Mouse (Mus musculus) retina, postnatal 7 days (tissue): ENCODE measurements around the gene Kbtbd4.
"Not testable (repeated sequence)": the region's sequence is repeated elsewhere in the genome, so short reads cannot be mapped to it uniquely, and the experiment has no call there.

Source experiments
- DNase-seq: peaks from one replicate; pipeline ENCODE4 v3.0.0-alpha.2; 2012; ENCODE audit warnings: low read depth, low spot score

Kbtbd4 gene

GRCm38 (mm10) chr2:90904076-90904855 lies at the start of gene Kbtbd4, which contains the start of gene Ndufs3:
Gene Kbtbd4 (plus strand): TSS chr2:90904740.
Gene Ndufs3 (minus strand): TSS chr2:90904827.
- peak; percentile 90 for DNase-seq

- no peak for DNase-seq
Measured at GRCm38 (mm10) chr2:90861486-90861885, 43.1 kb upstream of the Kbtbd4 start.

GRCm38 (mm10) chr2:90864184-90864583 lies 40.4 kb upstream of the Kbtbd4 start:
- DNase-seq: no peak

- DNase-seq: peak; percentile 72
Measured at GRCm38 (mm10) chr2:90866524-90866923, 38.0 kb upstream of the Kbtbd4 start.

GRCm38 (mm10) chr2:90870136-90870601 lies 34.4 kb upstream of the Kbtbd4 start:
- DNase-seq: no peak

- no peak for DNase-seq
Measured at GRCm38 (mm10) chr2:90871180-90871961, 33.2 kb upstream of the Kbtbd4 start.

- no peak for DNase-seq
Measured at GRCm38 (mm10) chr2:90874025-90874424, 30.5 kb upstream of the Kbtbd4 start.

GRCm38 (mm10) chr2:90875239-90875638 lies 29.3 kb upstream of the Kbtbd4 start:
- DNase-seq: no peak

- DNase-seq: no peak
Measured at GRCm38 (mm10) chr2:90877584-90878259, 26.8 kb upstream of the Kbtbd4 start.

- DNase-seq: no peak
Measured at GRCm38 (mm10) chr2:90879419-90879818, 25.1 kb upstream of the Kbtbd4 start.

- no peak for DNase-seq
Measured at GRCm38 (mm10) chr2:90880144-90880785, 24.3 kb upstream of the Kbtbd4 start.

- DNase-seq: no peak
Measured at GRCm38 (mm10) chr2:90881824-90882223, 22.7 kb upstream of the Kbtbd4 start.

GRCm38 (mm10) chr2:90885218-90886041 lies 19.1 kb upstream of the Kbtbd4 start, which contains the start of gene C1qtnf4:
Gene C1qtnf4 (plus strand): TSS chr2:90885860.
- no peak for DNase-seq

- no peak for DNase-seq
Measured at GRCm38 (mm10) chr2:90886436-90886835, 18.1 kb upstream of the Kbtbd4 start.

- DNase-seq: no peak
Measured at GRCm38 (mm10) chr2:90887627-90888026, 16.9 kb upstream of the Kbtbd4 start.

- DNase-seq: peak; percentile 61
Measured at GRCm38 (mm10) chr2:90889550-90890548, 14.7 kb upstream of the Kbtbd4 start.

GRCm38 (mm10) chr2:90893673-90894298 lies 10.8 kb upstream of the Kbtbd4 start:
- no peak for DNase-seq

- DNase-seq: not testable (repeated sequence)
Measured at GRCm38 (mm10) chr2:90894299-90894677, 10.3 kb upstream of the Kbtbd4 start.

GRCm38 (mm10) chr2:90903398-90903797 lies 1.1 kb upstream of the Kbtbd4 start:
- DNase-seq: no peak
